Mouse (Mus musculus): ENCODE measurements around the gene Fam117b. TPM values are rescaled to one million over a fixed set of nuclear protein-coding genes. Genes with fewer than 3 reads are reported as not detected.

Gene Fam117b
- polyA plus RNA-seq, 1 experiment from 2014 or later: 4.0 TPM

Other genes starting within 250 kb of the Fam117b start
- 272 and 320 TPM in 2 replicates for gene Sumo1, start 242.2 kb upstream of the Fam117b start, polyA plus RNA-seq (2015; fragmentation: Nextera tagmentation; extraction: Ambion mirVana)
- 207 and 232 TPM in 2 replicates for gene Nop58, start 228.0 kb upstream of the Fam117b start, polyA plus RNA-seq (2015; fragmentation: Nextera tagmentation; extraction: Ambion mirVana)
- 7.1 and 7.9 TPM in 2 replicates for gene Bmpr2, start 149.6 kb upstream of the Fam117b start, polyA plus RNA-seq (2015; fragmentation: Nextera tagmentation; extraction: Ambion mirVana)
- gene Ica1l, start 130.2 kb downstream of the Fam117b start, polyA plus RNA-seq (2015; fragmentation: Nextera tagmentation; extraction: Ambion mirVana): 1.00 and 1.3 TPM in 2 replicates
- gene Carf, start 185.2 kb downstream of the Fam117b start, polyA plus RNA-seq (2015; fragmentation: Nextera tagmentation; extraction: Ambion mirVana): 5.2 and 5.7 TPM in 2 replicates
- 41.6 and 42.2 TPM in 2 replicates for gene Wdr12, start 185.6 kb downstream of the Fam117b start, polyA plus RNA-seq (2015; fragmentation: Nextera tagmentation; extraction: Ambion mirVana)

All from stomach, embryonic 16.5 days (tissue).